Mouse (Mus musculus) kidney, postnatal 25 days (tissue): ENCODE results near the gene Armcx3.
"Not testable (repeated sequence)": the region's sequence is repeated elsewhere in the genome, so short reads cannot be mapped to it uniquely, and the experiment has no call there.

Experiments
- DNase-seq, 2 experiments: peaks; one replicate each; pipeline ENCODE4 v3.0.0; 2021; ENCODE audit warnings: mixed read lengths in 2 of 2

The Armcx3 gene

GRCm38 (mm10) chrX:134756434-134757292 is at the start of gene Armcx3:
TSS of gene Armcx3 (plus strand) at chrX:134756595.
- DNase-seq, result peak; percentile 68 to 81

- no peak for DNase-seq
Observed at GRCm38 (mm10) chrX:134716863-134717262, 39.5 kb upstream of the Armcx3 start.

GRCm38 (mm10) chrX:134717752-134718308 is 38.6 kb upstream of the Armcx3 start, which contains the start of gene Armcx1:
TSS of gene Armcx1 (plus strand) at chrX:134717963.
- DNase-seq, result peak; percentile 56 to 71

- DNase-seq, result peak; percentile 50 to 66
Observed at GRCm38 (mm10) chrX:134718524-134718923, 37.9 kb upstream of the Armcx3 start.

- DNase-seq, result not testable (repeated sequence)
Observed at GRCm38 (mm10) chrX:134723762-134724161, 32.6 kb upstream of the Armcx3 start.

GRCm38 (mm10) chrX:134729778-134730177 is 26.6 kb upstream of the Armcx3 start:
- DNase-seq, result peak in 1 of 2 experiments; percentile 16

GRCm38 (mm10) chrX:134737796-134738195 is 18.6 kb upstream of the Armcx3 start:
- DNase-seq, result no peak

- DNase-seq, result no peak
Observed at GRCm38 (mm10) chrX:134739160-134739559, 17.2 kb upstream of the Armcx3 start.

- no peak for DNase-seq
Observed at GRCm38 (mm10) chrX:134741862-134742261, 14.5 kb upstream of the Armcx3 start.

- peak; percentile 36 to 40 for DNase-seq
Observed at GRCm38 (mm10) chrX:134746459-134746858, 9.9 kb upstream of the Armcx3 start.

- peak; percentile 75 to 83 for DNase-seq
Observed at GRCm38 (mm10) chrX:134750764-134751592, 5.4 kb upstream of the Armcx3 start, which contains the start of gene Armcx6. TSS of gene Armcx6 (minus strand) at chrX:134751417.

- no peak for DNase-seq
Observed at GRCm38 (mm10) chrX:134751910-134752309, 4.5 kb upstream of the Armcx3 start.

- DNase-seq, result no peak
Observed at GRCm38 (mm10) chrX:134752584-134752983, 3.8 kb upstream of the Armcx3 start.

GRCm38 (mm10) chrX:134757293-134757995 is 1.0 kb downstream of the Armcx3 start:
- DNase-seq, result peak in 1 of 2 experiments; percentile 31

- not testable (repeated sequence) for DNase-seq
Observed at GRCm38 (mm10) chrX:134763428-134764198, 7.2 kb downstream of the Armcx3 start.

- DNase-seq, result no peak
Observed at GRCm38 (mm10) chrX:134787728-134788127, 31.3 kb downstream of the Armcx3 start.

- DNase-seq, result peak; percentile 9 to 39
Observed at GRCm38 (mm10) chrX:134807833-134808754, 51.7 kb downstream of the Armcx3 start.

- peak; percentile 46 to 61 for DNase-seq
Observed at GRCm38 (mm10) chrX:134808755-134809224, 52.4 kb downstream of the Armcx3 start, which contains the start of gene Armcx2. TSS of gene Armcx2 (minus strand) at chrX:134809221.
